Comparison of ENCODE assay signal across 16 mouse cellular contexts in genomic region chr2:58742026-58742425, GRCm38 (mm10).
"Had no signal": no experiment of that assay in that cellular context is flagged by ENCODE, and none has a peak within 500 bp of the region (broad histone marks: within the 10 kb centered on the region; RNA-seq: fewer than 3 reads in every experiment).

No protein-coding gene starts in this region.

- H3K4me2 ChIP-seq: neural tube, embryonic 13.5 days; neural tube, embryonic 15.5 days; stomach, embryonic 15.5 days had no signal

- H3K27ac ChIP-seq: neural tube, embryonic 13.5 days; neural tube, embryonic 15.5 days; stomach, embryonic 15.5 days; stomach, postnatal 0 days had no signal

- H3K36me3 ChIP-seq: neural tube, embryonic 13.5 days; neural tube, embryonic 15.5 days; stomach, embryonic 15.5 days had no signal

- H3K9ac ChIP-seq: neural tube, embryonic 13.5 days; neural tube, embryonic 15.5 days; stomach, embryonic 15.5 days had no signal

- H3K9me3 ChIP-seq: neural tube, embryonic 13.5 days; neural tube, embryonic 15.5 days; stomach, embryonic 15.5 days had no signal

- DNase-seq: retina, postnatal 1 day; right cerebral cortex, adult 18-20 months; right cerebral cortex, postnatal 14 days; right cerebral cortex, postnatal 25 days; right cerebral cortex, postnatal 4 days; spleen, adult 18-20 months; thymus, adult 18-20 months; thymus, adult 2 months; thymus, postnatal 14 days; thymus, postnatal 25 days; thymus, postnatal 36 days; thymus, postnatal 4 days had no signal

- H3K27me3 ChIP-seq: neural tube, embryonic 13.5 days; neural tube, embryonic 15.5 days; stomach, embryonic 15.5 days had no signal

- H3K4me1 ChIP-seq: neural tube, embryonic 13.5 days; neural tube, embryonic 15.5 days; stomach, embryonic 15.5 days had no signal

- H3K4me3 ChIP-seq: neural tube, embryonic 13.5 days; neural tube, embryonic 15.5 days; stomach, embryonic 15.5 days had no signal
